Mouse (Mus musculus): ENCODE results near the gene Ppard.
A peak's percentile ranks its signal among the peaks of the same experiment; 100 is the strongest.

Gene Ppard

GRCm38 (mm10) chr17:28254804-28255203 lies 22.3 kb downstream of the Ppard start:
- DNase-seq (ENCODE audit: low spot score in 2 of 2): no peak

- DNase-seq (ENCODE audit: low spot score in 2 of 2): no peak
Measured at GRCm38 (mm10) chr17:28255651-28256050, 23.2 kb downstream of the Ppard start.

GRCm38 (mm10) chr17:28256651-28257328 lies 24.3 kb downstream of the Ppard start:
- peak in 1 of 2 experiments; percentile 43 for DNase-seq (ENCODE audit: low spot score in 2 of 2)

- DNase-seq (ENCODE audit: low spot score in 2 of 2): no peak
Measured at GRCm38 (mm10) chr17:28258325-28258724, 25.8 kb downstream of the Ppard start.

GRCm38 (mm10) chr17:28259890-28260542 lies 27.5 kb downstream of the Ppard start:
- DNase-seq (ENCODE audit: low spot score in 2 of 2): no peak

GRCm38 (mm10) chr17:28260543-28260909 lies 28.0 kb downstream of the Ppard start:
- DNase-seq (ENCODE audit: low spot score in 2 of 2): no peak

GRCm38 (mm10) chr17:28261795-28262194 lies 29.3 kb downstream of the Ppard start:
- DNase-seq (ENCODE audit: low spot score in 2 of 2): no peak

GRCm38 (mm10) chr17:28263181-28263894 lies 30.8 kb downstream of the Ppard start:
- peak in 1 of 2 experiments; percentile 72 for DNase-seq (ENCODE audit: low spot score in 2 of 2)

GRCm38 (mm10) chr17:28267251-28267650 lies 34.8 kb downstream of the Ppard start:
- no peak for DNase-seq (ENCODE audit: low spot score in 2 of 2)

GRCm38 (mm10) chr17:28270165-28270564 lies 37.7 kb downstream of the Ppard start:
- DNase-seq (ENCODE audit: low spot score in 2 of 2): no peak

GRCm38 (mm10) chr17:28271537-28272266 lies 39.2 kb downstream of the Ppard start:
- DNase-seq (ENCODE audit: low spot score in 2 of 2): no peak

- DNase-seq (ENCODE audit: low spot score in 2 of 2): no peak
Measured at GRCm38 (mm10) chr17:28272281-28272680, 39.8 kb downstream of the Ppard start.

- DNase-seq (ENCODE audit: low spot score in 2 of 2): no peak
Measured at GRCm38 (mm10) chr17:28272837-28273236, 40.3 kb downstream of the Ppard start.

GRCm38 (mm10) chr17:28274739-28275138 lies 42.2 kb downstream of the Ppard start:
- no peak for DNase-seq (ENCODE audit: low spot score in 2 of 2)

GRCm38 (mm10) chr17:28277226-28277625 lies 44.7 kb downstream of the Ppard start:
- no peak for DNase-seq (ENCODE audit: low spot score in 2 of 2)

GRCm38 (mm10) chr17:28277721-28278120 lies 45.2 kb downstream of the Ppard start:
- DNase-seq (ENCODE audit: low spot score in 2 of 2): no peak

- no peak for DNase-seq (ENCODE audit: low spot score in 2 of 2)
Measured at GRCm38 (mm10) chr17:28278156-28278555, 45.7 kb downstream of the Ppard start.

GRCm38 (mm10) chr17:28279236-28279635 lies 46.7 kb downstream of the Ppard start:
- no peak for DNase-seq (ENCODE audit: low spot score in 2 of 2)

- no peak for DNase-seq (ENCODE audit: low spot score in 2 of 2)
Measured at GRCm38 (mm10) chr17:28279780-28280422, 47.4 kb downstream of the Ppard start.

- no peak for DNase-seq (ENCODE audit: low spot score in 2 of 2)
Measured at GRCm38 (mm10) chr17:28280423-28280800, 47.9 kb downstream of the Ppard start.

GRCm38 (mm10) chr17:28280831-28281377 lies 48.4 kb downstream of the Ppard start:
- no peak for DNase-seq (ENCODE audit: low spot score in 2 of 2)

Measured in left cerebral cortex, adult 9 months (tissue).